Comparison of ENCODE assay signal across 9 mouse cellular contexts in genomic region chr7:19782645-19783044, GRCm38 (mm10). TPM values are rescaled to one million over a fixed set of nuclear protein-coding genes. Genes with fewer than 3 reads are reported as not detected.
DNase-seq lines count a peak whose midpoint lies in the region; ATAC-seq lines count a peak whose summit lies in the region.
"Had no signal": no experiment of that assay in that cellular context is flagged by ENCODE, and none has a peak within 500 bp of the region (broad histone marks: within the 10 kb centered on the region; RNA-seq: fewer than 3 reads in every experiment).

No protein-coding gene starts in this region.

- WGBS in hindbrain, embryonic 11.5 days = 94% methylated on average over 4 of the region's 4 CpGs
- WGBS in hindbrain, embryonic 10.5 days = 91% methylated on average over 4 of the region's 4 CpGs

- H3K9me3 ChIP-seq in hindbrain, embryonic 11.5 days (ENCODE audit: control insufficient read depth, low read length) = no peaks in the 10 kb centered on the region
- H3K9me3 ChIP-seq in hindbrain, embryonic 10.5 days = peaks cover 14% of the 10 kb centered on the region; the same call in 1 of the 2 replicates

- no peaks in the 10 kb centered on the region for H3K27me3 ChIP-seq in hindbrain, embryonic 11.5 days (ENCODE audit: control insufficient read depth, insufficient read depth, low read length)
- H3K27me3 ChIP-seq in hindbrain, embryonic 10.5 days (ENCODE audit: insufficient read depth, poor library complexity, severe bottlenecking) = no peaks in the 10 kb centered on the region
- no peaks in the 10 kb centered on the region for H3K27me3 ChIP-seq in splenic B cell, adult 2 months (ENCODE audit: control insufficient read depth, insufficient read depth, low read length, poor library complexity, severe bottlenecking)
- H3K27me3 ChIP-seq: hindbrain, embryonic 12.5 days had no signal

- peak; percentile 28 for DNase-seq in hindbrain, embryonic 11.5 days (ENCODE audit: low spot score)
- DNase-seq in hindbrain, embryonic 10.5 days (ENCODE audit: low spot score) = no peak
- DNase-seq in thymus, postnatal 4 days = peak; percentile 52
- no peak for DNase-seq in thymus, postnatal 14 days
- peak; percentile 35 for DNase-seq in c-Kit-positive CD71-negative TER-119-negative erythroid progenitor cells, embryonic 14.5 days (ENCODE audit: low read depth)
- peak; percentile 30 for DNase-seq in splenic B cell, adult 2 months (ENCODE audit: low read depth, low spot score)
- no peak for DNase-seq in right cerebral cortex, postnatal 25 days
- no peak for DNase-seq in cerebellum, postnatal 25 days

- no peak overlapping the region for H3K27ac ChIP-seq in hindbrain, embryonic 11.5 days (ENCODE audit: low read depth, low read length)
- no peak overlapping the region for H3K27ac ChIP-seq in hindbrain, embryonic 10.5 days
- H3K27ac ChIP-seq: hindbrain, embryonic 12.5 days had no signal

- no peaks in the 10 kb centered on the region for H3K36me3 ChIP-seq in hindbrain, embryonic 11.5 days (ENCODE audit: control insufficient read depth, insufficient read depth, low read length)
- no peaks in the 10 kb centered on the region for H3K36me3 ChIP-seq in hindbrain, embryonic 10.5 days
- no peaks in the 10 kb centered on the region for H3K36me3 ChIP-seq in splenic B cell, adult 2 months (ENCODE audit: control insufficient read depth, insufficient read depth, low read length, poor library complexity, severe bottlenecking)
- H3K36me3 ChIP-seq: hindbrain, embryonic 12.5 days had no signal

- no peak for ATAC-seq in hindbrain, embryonic 11.5 days (ENCODE audit: low FRiP score)

- no peak overlapping the region for H3K9ac ChIP-seq in hindbrain, embryonic 11.5 days (ENCODE audit: low read depth, low read length)
- H3K9ac ChIP-seq: hindbrain, embryonic 12.5 days had no signal

- no peak overlapping the region for H3K4me2 ChIP-seq in hindbrain, embryonic 11.5 days (replicated peaks; ENCODE audit: low read depth, low read length)
- H3K4me2 ChIP-seq: hindbrain, embryonic 12.5 days had no signal

- H3K4me1 ChIP-seq in hindbrain, embryonic 11.5 days (replicated peaks; ENCODE audit: control insufficient read depth, insufficient read depth, low read length) = no peaks in the 10 kb centered on the region
- peaks cover 14% of the 10 kb centered on the region for H3K4me1 ChIP-seq in hindbrain, embryonic 10.5 days (replicated peaks)

- no peak overlapping the region for H3K4me3 ChIP-seq in hindbrain, embryonic 11.5 days (ENCODE audit: low read depth, low read length)
- H3K4me3 ChIP-seq in hindbrain, embryonic 10.5 days = no peak overlapping the region
- H3K4me3 ChIP-seq: hindbrain, embryonic 12.5 days had no signal

RNA-seq across cellular contexts. Expression of gene Bcam, which starts 11.8 kb away (rescaled TPM):
- polyA plus RNA-seq in hindbrain, embryonic 11.5 days (2014; fragmentation: Nextera tagmentation; extraction: Ambion mirVana) = 20.6 and 22.1 TPM in 2 replicates
- polyA plus RNA-seq in hindbrain, embryonic 10.5 days (2016; fragmentation: Nextera tagmentation; extraction: Ambion mirVana) = 46.8 and 57.3 TPM in 2 replicates

RNA-seq across cellular contexts. Expression of gene Cblc, which starts 14.0 kb away (rescaled TPM):
- polyA plus RNA-seq in hindbrain, embryonic 11.5 days (2014; fragmentation: Nextera tagmentation; extraction: Ambion mirVana) = 0.59 and 0.63 TPM in 2 replicates
- 1.2 and 1.8 TPM in 2 replicates for polyA plus RNA-seq in hindbrain, embryonic 10.5 days (2016; fragmentation: Nextera tagmentation; extraction: Ambion mirVana)

RNA-seq across cellular contexts. Expression of gene Nectin2, which starts 32.4 kb away (rescaled TPM):
- polyA plus RNA-seq in hindbrain, embryonic 11.5 days (2014; fragmentation: Nextera tagmentation; extraction: Ambion mirVana) = 52.5 and 60.3 TPM in 2 replicates
- polyA plus RNA-seq in hindbrain, embryonic 10.5 days (2016; fragmentation: Nextera tagmentation; extraction: Ambion mirVana) = 89.0 and 99.8 TPM in 2 replicates

RNA-seq across cellular contexts. Expression of gene Bcl3, which starts 39.9 kb away (rescaled TPM):
- 0.26 and 0.33 TPM in 2 replicates for polyA plus RNA-seq in hindbrain, embryonic 11.5 days (2014; fragmentation: Nextera tagmentation; extraction: Ambion mirVana)
- 0.60 and 0.78 TPM in 2 replicates for polyA plus RNA-seq in hindbrain, embryonic 10.5 days (2016; fragmentation: Nextera tagmentation; extraction: Ambion mirVana)

Comparison
In these comparisons a context has a peak if more than half of its experiments do, and no peak if none do; other contexts are left out.
1. DNase-seq: peak in hindbrain, embryonic 11.5 days (single experiment), thymus, postnatal 4 days (single experiment), c-Kit-positive CD71-negative TER-119-negative erythroid progenitor cells, embryonic 14.5 days (single experiment) and splenic B cell, adult 2 months (single experiment); none in hindbrain, embryonic 10.5 days (single experiment), thymus, postnatal 14 days (single experiment), right cerebral cortex, postnatal 25 days (single experiment) and cerebellum, postnatal 25 days (0 of 2).